Mouse (Mus musculus) ES-CJ7 (cell line): ENCODE data around the gene Sept9.
A peak's percentile ranks its signal among the peaks of the same experiment; 100 is the strongest.

Experiments used
- DNase-seq: peaks from one replicate; pipeline ENCODE4 v3.0.0; 2011; ENCODE audit warnings: low read depth, low spot score

The Sept9 gene

DNA sequence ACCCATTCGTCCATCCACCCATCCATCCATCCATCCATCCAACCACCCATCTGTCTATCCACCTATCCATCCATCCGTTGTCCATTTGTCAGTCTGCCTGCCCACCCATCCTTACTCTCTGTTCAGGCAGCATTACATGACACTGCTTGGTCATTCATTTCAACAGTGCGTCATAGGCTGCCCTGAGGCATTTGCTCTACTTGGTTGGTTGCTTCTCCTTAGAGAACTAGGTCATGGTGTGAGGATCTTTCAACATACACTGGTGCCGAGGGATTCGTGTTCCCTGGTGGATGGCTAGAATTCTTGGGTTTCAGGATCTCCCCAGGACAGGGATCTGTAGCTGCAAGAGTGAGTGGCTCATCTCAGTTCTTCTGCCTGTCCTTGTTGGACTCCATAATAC is 144.3 kb downstream of the Sept9 start:
- DNase-seq = no peak

DNA sequence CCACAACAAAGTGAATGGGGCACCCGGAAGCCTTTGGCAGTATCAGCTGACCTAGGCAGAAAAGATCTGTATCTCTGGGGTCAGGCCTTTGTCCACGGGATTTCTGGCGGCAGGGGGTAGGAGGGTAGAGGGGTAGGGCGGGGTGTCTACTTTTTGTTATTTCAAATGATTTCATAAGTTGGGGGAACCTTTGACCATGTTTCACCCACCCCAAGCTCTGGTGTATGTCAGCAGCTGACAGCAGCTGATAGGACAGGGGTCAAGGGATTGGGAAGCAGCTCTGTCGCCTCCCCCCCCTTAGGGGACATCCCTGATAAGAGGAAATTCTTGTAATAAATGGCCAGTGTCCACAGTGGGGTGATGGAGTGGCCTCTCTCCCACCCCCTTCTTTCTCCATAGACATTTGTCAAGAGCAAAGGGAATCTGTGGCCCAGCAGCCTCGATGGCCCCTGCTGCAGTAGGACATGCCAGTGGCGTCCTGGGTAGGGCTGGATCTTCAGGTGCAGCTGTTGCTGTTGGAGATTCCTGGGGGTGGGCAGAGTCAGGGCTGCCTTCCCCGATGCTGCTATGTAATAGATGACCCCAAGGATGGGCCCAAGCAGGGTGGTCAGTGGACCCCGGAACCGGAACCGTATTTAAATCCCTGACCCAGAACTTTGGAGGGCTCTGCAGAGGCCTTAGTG is 145.0 kb downstream of the Sept9 start:
- DNase-seq = no peak

DNA sequence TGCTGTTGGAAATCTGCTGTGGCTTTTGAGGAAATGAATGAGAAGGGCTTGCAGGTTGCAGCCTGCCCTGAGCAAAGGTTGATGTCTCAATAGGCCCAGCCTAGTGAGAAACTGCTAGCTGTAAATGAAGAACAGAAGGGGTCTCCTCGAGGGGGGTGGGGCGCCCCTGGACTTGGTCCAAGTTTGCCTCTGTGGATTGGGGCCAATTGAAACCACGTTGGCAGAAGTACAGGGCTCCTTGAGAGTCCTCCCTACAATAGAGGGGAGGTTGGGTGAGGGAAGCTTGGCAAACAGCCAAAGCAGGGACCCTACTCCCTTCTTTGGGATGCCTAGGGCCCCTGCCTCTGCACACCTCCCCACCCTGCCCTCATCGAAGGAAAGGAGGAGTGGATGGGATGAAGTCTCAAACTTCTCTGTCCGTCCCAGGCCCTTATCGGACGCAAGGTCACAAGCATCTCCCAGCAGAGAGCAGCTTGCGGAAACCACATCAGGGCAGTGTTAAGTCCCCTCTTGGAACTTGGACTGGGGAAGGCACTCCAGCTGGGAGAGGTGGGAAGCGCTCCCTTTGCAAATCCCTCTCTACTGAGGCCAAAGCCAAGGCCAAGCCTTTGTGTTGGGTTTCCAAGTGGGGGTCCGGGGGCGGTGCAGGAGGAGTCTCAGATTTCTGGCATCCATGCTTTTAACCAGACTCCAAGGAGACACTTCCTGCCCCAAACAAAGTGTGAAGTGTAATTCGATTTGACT is 145.7 kb downstream of the Sept9 start:
- peak; percentile 87 for DNase-seq

DNA sequence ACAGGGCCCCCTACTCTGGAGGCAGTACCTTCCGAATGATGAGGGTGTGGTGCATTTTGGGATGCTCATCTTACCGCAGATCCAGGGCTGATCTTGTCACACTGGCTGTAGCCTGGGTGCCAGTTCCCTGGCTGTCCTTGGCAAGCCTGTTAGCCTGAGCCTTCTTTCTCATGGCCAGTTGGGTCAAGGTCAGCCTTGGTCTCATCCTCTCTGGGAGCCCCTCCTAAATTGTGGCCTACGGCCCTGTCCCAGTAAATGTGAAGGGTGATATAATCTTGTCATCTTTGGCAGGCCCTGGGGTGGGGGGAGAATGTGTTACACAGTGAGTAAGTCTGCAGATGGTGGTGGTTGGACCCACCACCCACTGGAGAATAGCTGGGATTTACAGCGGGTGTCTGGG is 147.8 kb downstream of the Sept9 start:
- no peak for DNase-seq

GRCm38 (mm10) chr11:117348429-117349103 is 149.1 kb downstream of the Sept9 start:
- no peak for DNase-seq

DNA sequence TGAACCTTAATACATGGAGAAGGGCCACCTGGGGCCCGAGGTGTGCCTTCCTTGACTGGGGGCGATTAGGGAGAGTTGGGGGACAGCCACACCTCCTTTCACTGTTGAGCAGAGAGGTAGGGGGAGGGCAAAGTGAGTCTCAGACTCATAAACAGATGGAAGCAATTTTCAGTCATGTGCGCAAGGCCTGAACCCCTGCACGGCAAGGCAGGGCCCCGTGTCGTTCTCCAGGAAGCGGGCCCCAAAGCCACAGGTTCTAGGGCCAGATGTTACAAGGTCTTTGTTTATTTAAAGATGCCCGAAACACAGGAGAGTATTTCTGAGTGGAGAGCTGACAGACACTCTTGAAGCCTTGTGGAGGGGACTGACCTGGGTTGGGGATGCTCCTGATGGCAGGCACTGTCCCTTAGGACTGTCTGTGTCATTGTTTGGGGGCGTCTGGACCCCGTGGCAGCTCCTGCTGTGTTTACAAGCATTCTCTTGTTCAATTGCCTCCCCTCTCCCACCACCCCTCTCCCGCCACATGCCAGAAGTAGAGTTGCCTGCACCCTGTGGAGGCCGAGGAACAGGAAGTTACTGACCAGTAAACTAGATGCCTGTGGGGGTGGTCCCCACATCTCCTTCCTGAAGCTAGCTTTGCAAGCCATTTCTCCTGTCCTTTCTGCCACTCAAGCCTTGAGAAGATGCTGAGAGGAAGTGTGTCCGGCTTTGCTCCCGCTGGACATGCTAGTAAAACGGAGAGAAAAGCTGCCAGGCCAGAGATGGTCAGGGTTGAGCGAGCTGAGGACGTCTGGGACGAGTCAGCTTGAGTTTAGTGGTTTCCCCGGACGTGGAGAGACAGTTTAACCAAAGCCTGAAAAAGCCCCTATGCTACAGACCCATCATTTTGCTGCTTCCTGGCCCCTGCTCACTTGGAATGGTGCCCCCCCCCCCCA is 150.2 kb downstream of the Sept9 start:
- DNase-seq = no peak

DNA sequence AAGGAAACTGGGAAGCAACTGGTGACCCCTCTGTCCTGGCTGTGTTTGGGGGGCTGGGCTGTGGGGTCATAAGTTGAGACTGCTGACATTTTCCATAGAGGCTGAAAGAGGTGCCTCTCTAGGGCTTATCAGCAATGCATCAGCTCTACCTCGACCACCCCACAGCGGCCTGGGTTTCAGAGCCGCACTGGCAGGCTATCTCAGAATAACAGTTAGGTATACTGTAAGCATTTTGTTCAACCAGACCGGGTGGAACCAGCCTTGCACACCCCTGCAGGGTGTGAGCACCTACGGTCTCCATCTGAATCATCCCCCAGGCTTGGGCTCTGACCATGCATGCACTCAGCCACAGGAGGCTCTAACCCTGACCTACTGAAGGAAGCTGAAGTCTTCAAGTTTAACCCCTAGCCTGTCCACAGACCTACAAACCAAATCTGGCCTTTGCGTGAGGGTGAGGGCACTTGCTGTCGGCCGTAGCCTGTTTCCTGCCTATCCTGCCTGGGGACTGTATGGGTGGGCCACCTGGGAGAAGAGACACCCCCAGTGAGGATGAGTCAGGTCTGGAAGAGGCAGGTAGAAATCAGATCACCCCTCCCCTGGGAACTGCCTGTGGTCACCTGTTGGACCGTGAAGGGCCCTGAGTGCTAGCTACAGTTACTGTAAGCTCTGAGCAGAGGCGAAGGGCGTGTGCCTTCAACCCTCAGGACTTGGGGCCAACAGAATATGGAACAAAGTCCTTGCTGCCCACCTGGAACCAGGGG is 151.2 kb downstream of the Sept9 start:
- no peak for DNase-seq

DNA sequence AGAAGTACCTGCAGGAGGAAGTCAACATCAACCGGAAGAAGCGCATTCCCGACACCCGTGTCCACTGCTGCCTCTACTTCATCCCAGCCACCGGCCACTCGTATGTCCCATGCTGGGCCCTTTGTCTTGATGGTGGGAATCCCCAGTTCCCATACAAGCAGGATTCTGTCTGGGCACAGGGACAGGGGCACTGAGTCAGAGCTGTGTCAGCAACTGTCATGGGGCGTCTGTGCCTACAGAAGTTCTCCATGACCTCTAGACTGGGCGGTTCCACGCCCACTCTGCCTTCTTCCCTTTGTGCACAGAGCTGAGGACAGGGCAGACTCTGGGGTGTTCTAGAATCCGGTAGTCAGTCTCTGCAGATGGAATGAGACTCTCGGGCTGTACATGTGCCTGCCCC is 153.7 kb downstream of the Sept9 start:
- DNase-seq = no peak

- DNase-seq = no peak
Observed at GRCm38 (mm10) chr11:117354107-117354506, 154.6 kb downstream of the Sept9 start.

DNA sequence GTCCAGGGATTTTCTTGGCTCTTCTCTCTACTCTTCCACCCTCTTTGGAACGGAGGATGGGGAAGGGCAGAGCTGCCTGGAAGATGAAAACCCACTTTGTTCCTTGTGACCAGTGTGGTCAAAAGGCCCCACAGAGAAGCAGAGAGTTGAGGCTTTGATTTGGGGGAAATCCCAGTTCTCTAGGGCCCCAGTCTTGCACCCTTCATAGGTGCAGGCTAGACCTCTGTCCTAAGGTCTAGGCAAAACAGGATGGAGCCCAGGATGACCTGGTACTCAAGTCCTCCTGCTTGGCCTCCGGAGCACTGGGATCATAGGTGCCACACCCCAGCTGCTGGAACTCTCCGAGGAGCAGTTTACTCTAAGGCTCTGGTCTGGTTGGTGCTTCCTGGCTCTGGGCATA is 157.5 kb downstream of the Sept9 start:
- DNase-seq = no peak

GRCm38 (mm10) chr11:117357916-117358639 is 158.6 kb downstream of the Sept9 start:
- peak; percentile 97 for DNase-seq

DNA sequence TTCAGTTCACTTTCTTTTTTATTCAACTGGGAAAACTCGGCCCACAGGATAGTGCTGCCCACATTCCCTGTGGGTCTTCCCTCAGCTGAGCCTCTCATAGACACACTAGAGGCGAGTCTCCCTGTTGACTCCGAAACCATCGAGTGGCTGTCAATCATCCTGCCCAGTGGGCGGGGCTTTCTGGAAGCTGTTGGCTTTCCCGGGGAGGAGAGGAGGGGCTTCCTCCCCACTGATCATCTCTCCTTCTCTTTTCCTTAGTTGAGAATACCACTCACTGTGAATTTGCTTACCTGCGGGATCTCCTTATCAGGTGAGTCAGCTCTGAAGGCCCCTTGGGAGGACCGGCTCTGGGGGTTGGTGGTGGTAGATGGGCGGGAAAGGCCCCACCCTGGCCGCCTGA is 159.7 kb downstream of the Sept9 start:
- peak; percentile 64 for DNase-seq

DNA sequence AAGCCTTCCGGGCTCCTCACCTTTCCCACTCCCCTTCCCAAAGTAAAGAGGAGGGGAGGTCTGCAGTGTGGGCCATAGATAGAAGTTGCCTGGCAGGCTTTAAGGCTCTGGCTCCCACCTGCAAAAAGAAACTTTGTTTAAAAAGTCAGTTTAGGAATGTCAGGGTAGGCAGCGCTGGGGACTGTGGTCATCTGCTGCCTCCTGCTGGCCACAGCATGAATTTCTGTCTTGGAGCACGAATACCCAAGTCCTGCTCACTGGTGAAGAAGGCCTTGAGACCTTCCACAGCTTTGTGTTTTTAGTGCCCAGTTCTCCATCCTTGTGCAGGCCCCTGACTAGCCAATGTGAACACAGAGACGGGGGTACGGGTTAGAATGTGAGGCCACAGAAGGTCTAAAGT is 160.4 kb downstream of the Sept9 start:
- peak; percentile 80 for DNase-seq

DNA sequence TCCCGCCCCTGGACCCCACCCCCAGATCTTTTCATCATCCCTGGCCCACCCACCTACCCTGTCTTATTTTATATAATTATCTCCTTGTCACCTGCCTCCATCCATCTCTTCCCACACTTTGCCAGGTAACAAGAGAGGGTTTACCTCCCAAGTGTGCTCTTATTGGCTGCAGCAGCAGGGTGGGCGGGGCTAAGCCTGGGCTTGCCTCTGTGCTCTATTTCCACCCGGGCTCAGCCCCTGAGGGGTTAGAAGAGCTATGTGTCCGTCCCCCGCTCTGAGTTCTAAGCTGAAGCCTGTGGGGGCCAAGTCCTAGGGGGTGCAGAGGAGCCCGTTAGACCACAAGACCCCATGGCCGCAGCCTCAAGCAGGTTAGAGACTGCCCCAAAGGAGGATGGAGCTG is 161.1 kb downstream of the Sept9 start:
- peak; percentile 45 for DNase-seq

DNA sequence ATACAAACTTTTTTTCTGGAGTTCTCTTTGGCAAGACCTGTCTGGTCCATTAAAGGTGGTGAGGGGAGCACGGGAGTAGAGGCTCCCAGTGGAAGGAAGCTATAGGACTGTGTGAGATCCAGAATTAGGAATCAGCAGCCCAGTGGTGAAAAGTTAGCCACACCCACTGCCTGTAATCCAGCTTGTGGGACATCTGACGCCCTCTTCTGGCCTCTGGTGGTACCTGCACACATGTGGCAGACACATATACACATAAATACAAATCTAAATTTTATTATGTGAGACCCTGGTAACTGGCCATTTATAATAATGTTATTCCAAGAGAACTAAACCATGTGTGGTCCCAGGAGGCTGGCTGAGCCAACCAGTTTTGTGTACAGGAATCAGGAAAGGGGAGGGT is 162.8 kb downstream of the Sept9 start:
- peak; percentile 64 for DNase-seq

GRCm38 (mm10) chr11:117363918-117364317 is 164.5 kb downstream of the Sept9 start:
- no peak for DNase-seq

DNA sequence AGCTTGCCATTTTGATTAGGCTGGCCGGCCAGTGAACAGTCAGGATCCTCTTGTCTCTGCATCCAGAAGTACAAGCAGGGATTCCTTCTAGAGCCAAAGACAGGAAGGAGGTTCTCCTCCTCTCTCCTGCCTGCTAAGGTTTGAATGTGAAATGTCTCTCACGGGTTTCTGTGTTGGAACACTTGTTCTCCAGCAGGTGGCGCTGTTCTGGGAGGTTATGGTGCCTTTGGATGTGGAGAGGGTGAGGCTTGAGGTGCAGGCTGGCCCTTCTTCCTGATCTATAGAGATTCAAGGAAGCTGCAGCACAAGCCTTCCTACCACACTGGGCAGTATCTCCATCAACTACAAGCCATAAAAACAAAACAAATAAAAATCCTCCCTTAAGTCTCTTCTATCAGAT is 167.0 kb downstream of the Sept9 start:
- peak; percentile 86 for DNase-seq

GRCm38 (mm10) chr11:117366861-117367357 is 167.4 kb downstream of the Sept9 start:
- peak; percentile 83 for DNase-seq

DNA sequence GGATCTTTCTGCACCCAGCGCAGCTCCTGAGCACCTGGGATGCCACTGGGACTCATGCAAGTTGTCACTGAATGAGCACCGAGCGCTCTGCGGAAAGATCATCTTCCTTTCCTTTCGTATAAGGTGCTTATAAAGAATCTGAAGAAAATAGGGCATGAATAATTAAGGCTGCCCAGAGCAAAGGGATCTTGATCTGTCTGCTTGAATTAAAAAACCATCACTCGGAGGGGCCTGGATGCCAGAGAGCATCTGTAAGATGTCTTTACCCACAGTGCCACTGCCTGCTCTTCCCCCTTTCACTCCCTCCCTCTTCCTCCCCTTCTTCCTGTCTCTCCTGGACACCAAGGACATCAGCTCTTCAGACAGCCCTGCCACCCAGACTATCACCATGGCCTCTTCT is 168.5 kb downstream of the Sept9 start:
- no peak for DNase-seq

DNA sequence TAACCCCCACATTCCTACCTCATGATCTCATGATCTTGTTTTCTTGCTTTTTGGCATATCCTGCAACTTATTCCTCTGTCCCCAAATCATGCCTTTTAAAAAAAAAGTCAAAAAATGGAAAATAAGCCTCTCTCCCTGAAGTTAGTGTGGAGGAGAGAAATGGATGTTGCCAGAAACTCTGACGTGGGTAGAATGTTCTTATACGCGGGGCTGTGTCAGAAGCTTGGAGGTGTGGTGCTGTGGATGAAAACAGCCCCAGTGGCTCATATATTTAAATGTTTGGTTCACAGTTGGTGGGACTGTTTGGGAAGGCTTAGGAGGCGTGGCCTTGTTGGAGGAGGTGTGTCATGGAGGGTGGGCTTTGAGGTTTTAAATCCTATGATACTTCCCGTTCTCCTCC is 169.9 kb downstream of the Sept9 start:
- no peak for DNase-seq
